In the genomic region with DNA sequence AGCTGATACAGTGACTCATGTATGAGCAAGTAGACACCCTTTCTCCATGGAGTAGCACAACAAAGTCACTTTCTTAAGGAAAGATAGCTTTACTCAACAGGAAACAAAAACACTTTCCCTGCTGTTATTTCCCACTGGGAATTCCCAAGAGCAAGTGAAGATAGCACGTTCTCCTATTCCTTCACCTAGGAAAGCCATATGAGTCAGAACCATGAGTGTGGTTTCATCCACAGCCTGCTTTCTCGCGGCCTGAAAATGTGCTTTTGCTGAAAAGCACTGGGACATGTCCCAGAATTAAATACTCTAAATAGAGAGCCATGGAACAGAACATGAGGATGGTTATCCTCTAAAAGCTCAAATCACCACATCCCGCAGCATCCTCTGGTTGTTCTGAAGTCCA, we compare ENCODE assay signal across 21 mouse cellular contexts.
DNase-seq lines count a peak whose midpoint lies in the region; TF ChIP-seq lines count a peak whose summit lies in the region.
"Had no signal": no experiment of that assay in that cellular context is flagged by ENCODE, and none has a peak within 500 bp of the region (broad histone marks: within the 10 kb centered on the region; RNA-seq: fewer than 3 reads in every experiment).

No protein-coding gene starts in this region.

- intact Hi-C loops in left cerebral cortex, adult 2 months (cut with DNase I): loop anchor here (5.0 kb wide), 1 partner anchor 39 kb away; no protein-coding TSS in a partner anchor
- intact Hi-C loops in heart, postnatal 14 days (cut with DNase I): no loop called here

- H3K4me1 ChIP-seq in cortical plate, adult 2 months (ENCODE audit: control insufficient read depth, insufficient read depth, low read length): no peaks in the 10 kb centered on the region
- H3K4me1 ChIP-seq: embryonic facial prominence, embryonic 15.5 days; forebrain, embryonic 13.5 days; hindbrain, embryonic 10.5 days had no signal

- TF ChIP-seq POLR2A in cortical plate, adult 2 months (IDR thresholded peaks at IDR 0.05; ENCODE audit: extremely low read depth, insufficient read depth, low read length): no peak

- H3K27ac ChIP-seq in left cerebral cortex, adult 2 months: peak overlapping the region; percentile 24
- H3K27ac ChIP-seq in cortical plate, adult 2 months (ENCODE audit: insufficient read depth, low read length): peak overlapping the region; percentile 77
- H3K27ac ChIP-seq: embryonic facial prominence, embryonic 15.5 days; forebrain, embryonic 13.5 days; heart, adult 2 months; heart, embryonic 15.5 days; hindbrain, embryonic 10.5 days; hindbrain, embryonic 14.5 days had no signal

- DNase-seq in left cerebral cortex, adult 2 months (ENCODE audit: extremely low spot score in 1 of 2, low spot score in 2 of 2): no peak
- DNase-seq in left cerebral cortex, adult 11 months (ENCODE audit: low spot score): no peak
- DNase-seq in 3134 (ENCODE audit: extremely low read depth, insufficient read length, low spot score) (peak; percentile 66), 3T3-L1 (ENCODE audit: low read depth, low spot score) (peak; percentile 86)
- no peak for DNase-seq in layer of hippocampus, postnatal 14 days (ENCODE audit: low spot score in 2 of 2)
- no peak for DNase-seq in heart, postnatal 14 days
- no peak for DNase-seq in testis, postnatal 14 days (ENCODE audit: low spot score)
- DNase-seq: adrenal gland, adult 2 months; adrenal gland, postnatal 25 days; cerebellum, adult 2 months; cerebellum, postnatal 10 days; embryo, embryonic 11 days; forebrain, postnatal 0 days; gastrocnemius, postnatal 14 days; heart, adult 2 months had no signal

- H3K4me3 ChIP-seq in left cerebral cortex, adult 2 months: no peak overlapping the region
- H3K4me3 ChIP-seq in cortical plate, adult 2 months (ENCODE audit: insufficient read depth, low read length): no peak overlapping the region
- H3K4me3 ChIP-seq: embryonic facial prominence, embryonic 15.5 days; forebrain, embryonic 13.5 days; heart, adult 2 months; heart, embryonic 15.5 days; hindbrain, embryonic 10.5 days had no signal

- no peak for TF ChIP-seq CTCF in left cerebral cortex, adult 2 months (IDR thresholded peaks at IDR 0.05)
- TF ChIP-seq CTCF in cortical plate, adult 2 months (IDR thresholded peaks at IDR 0.05; ENCODE audit: extremely low read depth, insufficient read depth, low read length): no peak

Comparison
In these comparisons a context has a peak if more than half of its experiments do, and no peak if none do; other contexts are left out.
1. DNase-seq: peak in 3134 (single experiment) and 3T3-L1 (single experiment); none in left cerebral cortex, adult 2 months (0 of 2), left cerebral cortex, adult 11 months (single experiment), layer of hippocampus, postnatal 14 days (0 of 2), heart, postnatal 14 days (0 of 2) and testis, postnatal 14 days (single experiment).